Mouse (Mus musculus) ES-Bruce4 (cell line): ENCODE measurements around the gene Uvrag.

Source experiments
- CTCF ChIP-seq: IDR thresholded peaks from one replicate; pipeline ENCODE4 v1.8.1; 2011; ENCODE audit warnings: low read depth, low read length
- EP300 ChIP-seq: IDR thresholded peaks from 2 replicates; pipeline ENCODE4 v1.6.1; 2011; ENCODE audit warnings: low read depth, low read length; ENCODE audit not compliant: insufficient read depth
- POLR2A ChIP-seq: IDR thresholded peaks from one replicate; pipeline ENCODE4 v1.8.1; 2011; ENCODE audit warnings: low read length; ENCODE audit not compliant: insufficient read depth

DNA sequence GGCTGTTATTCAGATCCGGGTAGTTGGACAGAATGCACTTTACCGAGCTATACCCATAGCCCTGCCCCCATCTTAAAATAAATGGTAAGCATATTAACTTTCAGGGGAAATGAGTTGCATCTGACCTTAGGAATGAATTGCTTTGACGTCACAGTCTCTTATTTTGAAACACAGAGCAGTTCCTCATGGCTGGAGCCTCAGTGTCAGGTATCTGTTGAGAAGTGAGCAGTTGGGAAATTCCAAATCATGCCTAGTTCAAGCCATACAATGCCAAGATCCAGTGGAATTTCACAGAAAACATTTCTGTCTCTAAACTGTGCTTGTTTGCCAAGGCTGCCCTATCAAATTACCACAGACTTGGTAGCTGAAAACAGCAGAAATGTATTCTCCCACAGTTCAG, 2.3 kb upstream of the Uvrag start:
- no peak for TF ChIP-seq CTCF
- TF ChIP-seq EP300, result no peak
- TF ChIP-seq POLR2A, result no peak
